Mouse (Mus musculus) ovary, postnatal 10 days (tissue): Measurements from ENCODE around the gene Krtap13.
"Not testable (repeated sequence)": the region's sequence is repeated elsewhere in the genome, so short reads cannot be mapped to it uniquely, and the experiment has no call there.

Experiments used
- DNase-seq: peaks from one replicate; pipeline ENCODE4 v3.0.0; 2022; ENCODE audit warnings: low spot score

The Krtap13 gene

GRCm38 (mm10) chr16:88751535-88751934 lies at the start of gene Krtap13:
Gene Krtap13, minus strand, starts transcription at chr16:88751635.
- DNase-seq: not testable (repeated sequence)

GRCm38 (mm10) chr16:88786786-88787185 lies 35.4 kb upstream of the Krtap13 start:
- no peak for DNase-seq

GRCm38 (mm10) chr16:88777596-88777995 lies 26.2 kb upstream of the Krtap13 start, which contains the start of gene Gm5965:
Gene Gm5965, plus strand, starts transcription at chr16:88777896.
- no peak for DNase-seq

GRCm38 (mm10) chr16:88774106-88774505 lies 22.7 kb upstream of the Krtap13 start, which contains the start of gene 2310057N15Rik:
Gene 2310057N15Rik, minus strand, starts transcription at chr16:88774206.
- DNase-seq: no peak

GRCm38 (mm10) chr16:88758547-88758946 lies 7.1 kb upstream of the Krtap13 start, which contains the start of gene 2310034C09Rik:
Gene 2310034C09Rik, plus strand, starts transcription at chr16:88758847.
- not testable (repeated sequence) for DNase-seq

- no peak for DNase-seq
Measured at GRCm38 (mm10) chr16:88747943-88748342, 3.5 kb downstream of the Krtap13 start.

- no peak for DNase-seq
Measured at GRCm38 (mm10) chr16:88744750-88745340, 6.6 kb downstream of the Krtap13 start.

GRCm38 (mm10) chr16:88735391-88735790 lies 16.0 kb downstream of the Krtap13 start:
- no peak for DNase-seq

GRCm38 (mm10) chr16:88728812-88729275 lies 22.6 kb downstream of the Krtap13 start, which contains the start of gene Krtap13-1:
Gene Krtap13-1, plus strand, starts transcription at chr16:88728862.
- no peak for DNase-seq

GRCm38 (mm10) chr16:88720031-88720430 lies 31.4 kb downstream of the Krtap13 start:
- no peak for DNase-seq

- DNase-seq: no peak
Measured at GRCm38 (mm10) chr16:88716549-88716948, 34.9 kb downstream of the Krtap13 start.

- DNase-seq: no peak
Measured at GRCm38 (mm10) chr16:88711245-88711644, 40.2 kb downstream of the Krtap13 start.

- no peak for DNase-seq
Measured at GRCm38 (mm10) chr16:88710757-88711156, 40.7 kb downstream of the Krtap13 start.

GRCm38 (mm10) chr16:88707496-88708012 lies 43.9 kb downstream of the Krtap13 start, which contains the start of gene 2310061N02Rik:
Gene 2310061N02Rik, minus strand, starts transcription at chr16:88707962.
- DNase-seq: no peak

- no peak for DNase-seq
Measured at GRCm38 (mm10) chr16:88701072-88701864, 50.2 kb downstream of the Krtap13 start.
